Mouse (Mus musculus) lung, adult 2 months (tissue): ENCODE results near the gene Gm12166.

Source experiments
- CTCF ChIP-seq: fragments of 200-500 bp; IDR thresholded peaks from 2 replicates; pipeline ENCODE4 v1.5.1; 2011; ENCODE audit warnings: mild to moderate bottlenecking, low read length, control low read depth; ENCODE audit not compliant: insufficient read depth
- POLR2A ChIP-seq: fragments of 200-500 bp; IDR thresholded peaks from 2 replicates; pipeline ENCODE4 v1.6.1; 2011; ENCODE audit warnings: low read depth, mild to moderate bottlenecking, control low read depth, low read length, borderline replicate concordance; ENCODE audit errors: extremely low read depth

DNA sequence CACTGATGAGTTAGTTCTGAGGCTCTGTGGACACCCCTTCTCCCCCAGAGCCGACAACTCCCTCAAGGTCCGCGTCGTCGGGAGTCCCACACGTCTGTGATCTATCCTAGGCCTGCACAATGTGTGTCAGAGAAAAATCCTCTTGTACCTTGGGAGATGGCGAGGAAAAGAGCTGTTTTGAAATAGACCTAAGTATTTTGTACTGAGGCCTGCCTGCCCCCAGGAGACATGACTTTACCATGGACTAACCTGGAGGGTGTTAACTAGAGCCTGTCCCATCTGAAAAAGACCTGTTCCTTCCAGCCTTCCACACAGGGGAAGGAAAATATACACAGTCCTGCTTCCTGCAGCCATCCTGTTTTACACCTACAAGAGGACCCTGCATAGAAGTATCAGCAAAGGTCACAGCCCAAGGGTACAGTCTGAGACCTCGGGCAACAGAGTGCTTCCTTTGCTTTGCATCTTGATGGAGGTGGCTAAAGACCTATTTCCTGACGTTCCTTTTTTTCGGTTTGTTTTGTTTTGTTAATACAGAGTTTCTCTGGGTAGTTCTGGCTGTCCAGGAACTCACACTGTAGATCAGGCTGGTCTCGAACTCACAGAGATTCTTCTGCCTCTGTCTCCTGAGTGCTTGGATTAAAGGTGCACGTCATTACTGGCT lies 10.4 kb downstream of the Gm12166 start:
- TF ChIP-seq CTCF (no peak), POLR2A (no peak)
